Mouse (Mus musculus) stomach, postnatal 0 days (tissue): ENCODE results near the gene Nrp2. TPM values are rescaled to one million over a fixed set of nuclear protein-coding genes. Genes with fewer than 3 reads are reported as not detected.

ENCODE experiments used
- ATAC-seq: fragments of 200-750 bp; cut with Nextera tagmentation; 2 replicates; pipeline ENCODE4 v1.8.0; 2017; ENCODE audit not compliant: low FRiP score, low TSS enrichment
- DNase-seq: peaks from one replicate; pipeline ENCODE4 v3.0.0-alpha.2; 2016; ENCODE audit warnings: low spot score
- H3K27ac ChIP-seq: fragments of 300-500 bp; sonication (generic); replicated peaks from 2 replicates; pipeline ENCODE4 v1.5.1; 2014; ENCODE audit warnings: mild to moderate bottlenecking, control low read depth
- H3K27me3 ChIP-seq: fragments of 300-500 bp; sonication (generic); 2 replicates; pipeline ENCODE4 v1.6.1; 2014; ENCODE audit warnings: low read length; ENCODE audit not compliant: control insufficient read depth, insufficient read depth
- H3K36me3 ChIP-seq: fragments of 300-500 bp; sonication (generic); 2 replicates; pipeline ENCODE4 v1.6.1; 2014; ENCODE audit warnings: low read length, mixed read lengths; ENCODE audit not compliant: control insufficient read depth, insufficient read depth
- H3K4me1 ChIP-seq: fragments of 300-500 bp; sonication (generic); replicated peaks from 2 replicates; pipeline ENCODE4 v1.6.1; 2014; ENCODE audit warnings: antibody characterized with exemption; ENCODE audit not compliant: control insufficient read depth, insufficient read depth
- H3K4me2 ChIP-seq: fragments of 300-500 bp; sonication (generic); replicated peaks from 2 replicates; pipeline ENCODE4 v1.6.1; 2014; ENCODE audit warnings: low read depth, mild to moderate bottlenecking, control low read depth, moderate library complexity
- H3K4me3 ChIP-seq: fragments of 300-500 bp; sonication (generic); 2 replicates; pipeline ENCODE4 v1.5.1; 2014; ENCODE audit warnings: low read depth, low read length, control low read depth
- H3K9ac ChIP-seq: fragments of 300-500 bp; sonication (generic); 2 replicates; pipeline ENCODE4 v1.6.1; 2014; ENCODE audit warnings: mild to moderate bottlenecking, low read length, control low read depth, mixed read lengths
- H3K9me3 ChIP-seq: fragments of 300-500 bp; sonication (generic); 2 replicates; pipeline ENCODE4 v1.6.1; 2016; ENCODE audit warnings: low read length; ENCODE audit not compliant: control insufficient read depth
- CTCF ChIP-seq: IDR thresholded peaks from 2 replicates; pipeline ENCODE4 v1.5.1; 2016; ENCODE audit warnings: antibody characterized with exemption, low read depth, mild to moderate bottlenecking, moderate library complexity
- EP300 ChIP-seq: optimal IDR thresholded peaks from 2 replicates; pipeline ENCODE3; 2016; ENCODE audit warnings: antibody characterized with exemption
- WGBS: fragments of 180-500 bp; shearing (Covaris S2); extraction: QIAGEN DNeasy Blood & Tissue Kit; methylation state at CpG from one replicate; pipeline ENCODE4 v1.1.7; 2014; 5-methylcytosine and 5-hydroxymethylcytosine counted together
- polyA plus RNA-seq: library from polyadenylated mRNA; unstranded; fragments of >200 nt; fragmentation: Nextera tagmentation; extraction: Ambion mirVana; gene quantifications from 2 replicates; pipeline ENCODE4 v1.2.1, GENCODE M21; 2015

Nrp2 gene
- polyA plus RNA-seq, 1 experiment from 2014 or later = 10.2 TPM

GRCm38 (mm10) chr1:62725032-62725678 is 22.1 kb downstream of the Nrp2 start:
- ATAC-seq (no peak; the same call in 1 of the 2 replicates), DNase-seq (no peak)
- Histone ChIP-seq H3K27me3 (no peaks in the 10 kb centered on the region), H3K9me3 (no peaks in the 10 kb centered on the region), H3K9ac (no peak overlapping the region), H3K36me3 (no peaks in the 10 kb centered on the region), H3K4me3 (no peak overlapping the region), H3K4me2 (no peak overlapping the region), H3K27ac (peak overlapping the region; percentile 3; the same call in 1 of the 2 replicates), H3K4me1 (no peaks in the 10 kb centered on the region)
- TF ChIP-seq CTCF (no peak), EP300 (no peak)
- WGBS = 58% methylated on average over 10 of the region's 10 CpGs

- TF ChIP-seq EP300 (no peak), CTCF (no peak)
These were observed 24.1 kb downstream of the Nrp2 start for GRCm38 (mm10) chr1:62727191-62727590.

GRCm38 (mm10) chr1:62728421-62728820 is 25.3 kb downstream of the Nrp2 start:
- H3K9ac ChIP-seq = no peak overlapping the region
- H3K36me3 ChIP-seq = no peaks in the 10 kb centered on the region
- ATAC-seq = no peak
- WGBS = 70% methylated on average over 6 of the region's 6 CpGs
- no peaks in the 10 kb centered on the region for H3K4me1 ChIP-seq
- DNase-seq = no peak
- no peak overlapping the region for H3K4me2 ChIP-seq
- H3K9me3 ChIP-seq = no peaks in the 10 kb centered on the region
- no peak overlapping the region for H3K27ac ChIP-seq
- no peak overlapping the region for H3K4me3 ChIP-seq
- no peaks in the 10 kb centered on the region for H3K27me3 ChIP-seq
- TF ChIP-seq EP300 = no peak
- TF ChIP-seq CTCF = no peak

More at GRCm38 (mm10) chr1:62727191-62727590, 24.1 kb downstream of the Nrp2 start:
- H3K4me2 ChIP-seq = no peak overlapping the region
- ATAC-seq = no peak
- H3K36me3 ChIP-seq = no peaks in the 10 kb centered on the region
- H3K27me3 ChIP-seq = no peaks in the 10 kb centered on the region
- DNase-seq = no peak
- H3K27ac ChIP-seq = no peak overlapping the region
- no peak overlapping the region for H3K9ac ChIP-seq
- H3K9me3 ChIP-seq = no peaks in the 10 kb centered on the region
- 35% methylated on average over 4 of the region's 4 CpGs for WGBS
- H3K4me3 ChIP-seq = no peak overlapping the region
- H3K4me1 ChIP-seq = no peaks in the 10 kb centered on the region

GRCm38 (mm10) chr1:62728926-62729325 is 25.8 kb downstream of the Nrp2 start:
- no peak overlapping the region for H3K27ac ChIP-seq
- no peaks in the 10 kb centered on the region for H3K9me3 ChIP-seq
- no peak for ATAC-seq
- TF ChIP-seq CTCF = no peak
- no peak for TF ChIP-seq EP300
- H3K4me2 ChIP-seq = no peak overlapping the region
- 78% methylated on average over 9 of the region's 9 CpGs for WGBS
- DNase-seq = no peak
- no peak overlapping the region for H3K4me3 ChIP-seq
- no peaks in the 10 kb centered on the region for H3K4me1 ChIP-seq
- H3K27me3 ChIP-seq = no peaks in the 10 kb centered on the region
- H3K36me3 ChIP-seq = no peaks in the 10 kb centered on the region
- H3K9ac ChIP-seq = no peak overlapping the region

GRCm38 (mm10) chr1:62729345-62730150 is 26.5 kb downstream of the Nrp2 start:
- Histone ChIP-seq H3K27me3 (no peaks in the 10 kb centered on the region), H3K36me3 (no peaks in the 10 kb centered on the region), H3K27ac (no peak overlapping the region; the same call in 1 of the 2 replicates), H3K4me3 (no peak overlapping the region), H3K9ac (no peak overlapping the region), H3K9me3 (no peaks in the 10 kb centered on the region), H3K4me2 (no peak overlapping the region), H3K4me1 (0 out of 2 replicates have a peak, but pooled peaks cover 2% of the 10 kb centered on the region)
- WGBS = 49% methylated on average over 13 of the region's 13 CpGs
- TF ChIP-seq CTCF = no peak
- no peak for TF ChIP-seq EP300
- no peak for DNase-seq
- no peak for ATAC-seq

- DNase-seq (no peak), ATAC-seq (no peak)
- no peak overlapping the region for H3K27ac ChIP-seq
- H3K9me3 ChIP-seq = no peaks in the 10 kb centered on the region
- WGBS = 74% methylated on average over 6 of the region's 6 CpGs
- no peaks in the 10 kb centered on the region for H3K27me3 ChIP-seq
- no peak overlapping the region for H3K4me3 ChIP-seq
- H3K4me1 ChIP-seq = 0 out of 2 replicates have a peak, but pooled peaks cover 2% of the 10 kb centered on the region
- no peak overlapping the region for H3K4me2 ChIP-seq
- no peaks in the 10 kb centered on the region for H3K36me3 ChIP-seq
- no peak overlapping the region for H3K9ac ChIP-seq
- TF ChIP-seq CTCF = no peak
These were observed 29.0 kb downstream of the Nrp2 start for GRCm38 (mm10) chr1:62732036-62732435.
